Mouse (Mus musculus): ENCODE data around the gene Fbln5.

GRCm38 (mm10) chr12:101818246-101818607 lies 628 bp downstream of the Fbln5 start:
- TF ChIP-seq POLR2A (IDR thresholded peaks at IDR 0.05; ENCODE audit: insufficient read depth, low read length) (no peak), EP300 (IDR thresholded peaks at IDR 0.05; ENCODE audit: insufficient read depth, low read depth, low read length) (no peak)
